Mouse (Mus musculus): ENCODE measurements around the gene Parpbp. TPM values are rescaled to one million over a fixed set of nuclear protein-coding genes. Genes with fewer than 3 reads are reported as not detected.

Gene Parpbp
- polyA plus RNA-seq, 1 experiment from 2014 or later = 12.8 TPM

DNA sequence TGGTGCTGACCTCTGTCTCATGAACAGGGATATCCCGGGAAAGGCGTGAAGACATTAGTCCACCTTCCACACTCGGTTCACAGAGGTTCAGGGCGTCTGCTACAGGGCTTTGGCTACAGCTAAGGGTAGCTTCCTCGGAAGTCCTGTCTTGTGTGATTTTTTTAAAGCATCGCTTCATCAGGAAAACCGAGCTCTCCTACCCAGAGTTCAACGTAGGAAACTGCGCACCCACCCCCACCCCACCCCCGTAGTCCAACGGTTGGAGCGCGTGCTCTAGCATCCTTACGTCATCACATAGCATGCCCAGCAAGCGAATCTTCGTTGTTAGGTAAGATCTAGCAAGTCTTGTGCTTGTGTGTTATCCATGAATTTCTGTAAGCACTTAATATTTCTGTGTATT lies 11.1 kb downstream of the Parpbp start:
- no peaks in the 10 kb centered on the region for H3K9me3 ChIP-seq (ENCODE audit: control insufficient read depth, low read length)
- H3K4me2 ChIP-seq (replicated peaks; ENCODE audit: low read depth, low read length) = no peak overlapping the region
- DNase-seq (ENCODE audit: low spot score) (no peak), ATAC-seq (ENCODE audit: low FRiP score) (no peak)
- WGBS = 98% methylated on average over 16 of the region's 16 CpGs
- no peaks in the 10 kb centered on the region for H3K36me3 ChIP-seq (ENCODE audit: control insufficient read depth, insufficient read depth, low read length)
- H3K4me3 ChIP-seq (ENCODE audit: low read depth, low read length) = no peak overlapping the region
- H3K27ac ChIP-seq (ENCODE audit: low read depth, low read length) = no peak overlapping the region
- no peaks in the 10 kb centered on the region for H3K27me3 ChIP-seq (ENCODE audit: control insufficient read depth, insufficient read depth, low read length)
- H3K9ac ChIP-seq (ENCODE audit: low read depth, low read length) = no peak overlapping the region
- H3K4me1 ChIP-seq (replicated peaks; ENCODE audit: control insufficient read depth, insufficient read depth, low read length) = no peaks in the 10 kb centered on the region

GRCm38 (mm10) chr10:88119721-88120120 lies 27.0 kb downstream of the Parpbp start:
- DNase-seq (ENCODE audit: low spot score) = no peak
- no peak for ATAC-seq (ENCODE audit: low FRiP score)

GRCm38 (mm10) chr10:88113290-88113689 lies 33.5 kb downstream of the Parpbp start:
- H3K36me3 ChIP-seq (ENCODE audit: control insufficient read depth, insufficient read depth, low read length) = no peaks in the 10 kb centered on the region
- no peaks in the 10 kb centered on the region for H3K9me3 ChIP-seq (ENCODE audit: control insufficient read depth, low read length)
- H3K4me1 ChIP-seq (replicated peaks; ENCODE audit: control insufficient read depth, insufficient read depth, low read length) = no peaks in the 10 kb centered on the region
- ATAC-seq (ENCODE audit: low FRiP score) (no peak), DNase-seq (ENCODE audit: low spot score) (no peak)
- H3K27me3 ChIP-seq (ENCODE audit: control insufficient read depth, insufficient read depth, low read length) = no peaks in the 10 kb centered on the region
- H3K27ac ChIP-seq (ENCODE audit: low read depth, low read length) = no peak overlapping the region
- no peak overlapping the region for H3K4me2 ChIP-seq (replicated peaks; ENCODE audit: low read depth, low read length)
- H3K9ac ChIP-seq (ENCODE audit: low read depth, low read length) = no peak overlapping the region
- WGBS = 88% methylated on average over 2 of the region's 2 CpGs
- H3K4me3 ChIP-seq (ENCODE audit: low read depth, low read length) = no peak overlapping the region

More at GRCm38 (mm10) chr10:88119721-88120120, 27.0 kb downstream of the Parpbp start:
- Histone ChIP-seq H3K4me3 (ENCODE audit: low read depth, low read length) (no peak overlapping the region), H3K4me1 (replicated peaks; ENCODE audit: control insufficient read depth, insufficient read depth, low read length) (no peaks in the 10 kb centered on the region), H3K27ac (ENCODE audit: low read depth, low read length) (no peak overlapping the region), H3K27me3 (ENCODE audit: control insufficient read depth, insufficient read depth, low read length) (no peaks in the 10 kb centered on the region), H3K4me2 (replicated peaks; ENCODE audit: low read depth, low read length) (no peak overlapping the region), H3K9ac (ENCODE audit: low read depth, low read length) (no peak overlapping the region), H3K9me3 (ENCODE audit: control insufficient read depth, low read length) (no peaks in the 10 kb centered on the region), H3K36me3 (ENCODE audit: control insufficient read depth, insufficient read depth, low read length) (no peaks in the 10 kb centered on the region)

- H3K9ac ChIP-seq (ENCODE audit: low read depth, low read length) = no peak overlapping the region
- H3K27ac ChIP-seq (ENCODE audit: low read depth, low read length) = no peak overlapping the region
- ATAC-seq (ENCODE audit: low FRiP score) (no peak), DNase-seq (ENCODE audit: low spot score) (no peak)
- no peaks in the 10 kb centered on the region for H3K36me3 ChIP-seq (ENCODE audit: control insufficient read depth, insufficient read depth, low read length)
- no peak overlapping the region for H3K4me3 ChIP-seq (ENCODE audit: low read depth, low read length)
- H3K4me1 ChIP-seq (replicated peaks; ENCODE audit: control insufficient read depth, insufficient read depth, low read length) = no peaks in the 10 kb centered on the region
- H3K27me3 ChIP-seq (ENCODE audit: control insufficient read depth, insufficient read depth, low read length) = no peaks in the 10 kb centered on the region
- WGBS = 93% methylated on average over 2 of the region's 2 CpGs
- no peaks in the 10 kb centered on the region for H3K9me3 ChIP-seq (ENCODE audit: control insufficient read depth, low read length)
- H3K4me2 ChIP-seq (replicated peaks; ENCODE audit: low read depth, low read length) = no peak overlapping the region
These were observed 40.6 kb downstream of the Parpbp start for GRCm38 (mm10) chr10:88106169-88106568.

GRCm38 (mm10) chr10:88090772-88091171 lies 56.0 kb downstream of the Parpbp start, which contains the start of gene Pmch:
Gene Pmch (plus strand): TSS chr10:88091072.
- WGBS = 72% methylated on average over 5 of the region's 5 CpGs
- ATAC-seq (ENCODE audit: low FRiP score) (no peak), DNase-seq (ENCODE audit: low spot score) (no peak)
- no peaks in the 10 kb centered on the region for H3K4me1 ChIP-seq (replicated peaks; ENCODE audit: control insufficient read depth, insufficient read depth, low read length)
- H3K9ac ChIP-seq (ENCODE audit: low read depth, low read length) = no peak within 1 kb of the TSS
- H3K9me3 ChIP-seq (ENCODE audit: control insufficient read depth, low read length) = no peaks in the 10 kb centered on the region
- H3K27ac ChIP-seq (ENCODE audit: low read depth, low read length) = no peak within 1 kb of the TSS
- no peak within 1 kb of the TSS for H3K4me2 ChIP-seq (replicated peaks; ENCODE audit: low read depth, low read length)
- H3K36me3 ChIP-seq (ENCODE audit: control insufficient read depth, insufficient read depth, low read length) = no peaks in the 10 kb centered on the region
- H3K4me3 ChIP-seq (ENCODE audit: low read depth, low read length) = no peak within 1 kb of the TSS
- no peaks in the 10 kb centered on the region for H3K27me3 ChIP-seq (ENCODE audit: control insufficient read depth, insufficient read depth, low read length)

DNA sequence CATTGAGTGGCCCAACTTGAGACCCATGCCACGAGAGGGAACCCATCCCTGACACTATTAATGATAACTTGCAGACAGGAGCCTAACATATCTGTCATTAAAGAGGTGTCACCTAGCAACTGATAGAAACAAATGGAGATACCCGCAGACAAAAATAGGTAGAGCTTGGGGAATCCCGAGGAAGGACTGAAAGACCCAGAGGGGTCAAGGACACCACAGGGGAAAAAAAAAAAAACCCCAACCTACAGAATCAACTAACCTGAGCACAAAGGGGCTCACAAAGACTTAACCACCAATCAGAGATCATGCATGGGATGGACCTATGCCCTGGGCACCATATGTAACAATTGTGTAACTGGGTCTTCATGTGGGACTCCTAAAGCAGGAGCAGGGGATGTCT lies 79.4 kb downstream of the Parpbp start:
- ATAC-seq (ENCODE audit: low FRiP score) (no peak), DNase-seq (ENCODE audit: low spot score) (no peak)
- no peak overlapping the region for H3K27ac ChIP-seq (ENCODE audit: low read depth, low read length)
- WGBS = 75% methylated on average over 3 of the region's 3 CpGs
- no peaks in the 10 kb centered on the region for H3K4me1 ChIP-seq (replicated peaks; ENCODE audit: control insufficient read depth, insufficient read depth, low read length)
- H3K9me3 ChIP-seq (ENCODE audit: control insufficient read depth, low read length) = no peaks in the 10 kb centered on the region
- H3K27me3 ChIP-seq (ENCODE audit: control insufficient read depth, insufficient read depth, low read length) = no peaks in the 10 kb centered on the region
- H3K9ac ChIP-seq (ENCODE audit: low read depth, low read length) = no peak overlapping the region
- H3K36me3 ChIP-seq (ENCODE audit: control insufficient read depth, insufficient read depth, low read length) = no peaks in the 10 kb centered on the region
- H3K4me3 ChIP-seq (ENCODE audit: low read depth, low read length) = no peak overlapping the region
- H3K4me2 ChIP-seq (replicated peaks; ENCODE audit: low read depth, low read length) = no peak overlapping the region

- Histone ChIP-seq H3K4me1 (replicated peaks; ENCODE audit: control insufficient read depth, insufficient read depth, low read length) (no peaks in the 10 kb centered on the region), H3K4me3 (ENCODE audit: low read depth, low read length) (no peak overlapping the region), H3K9me3 (ENCODE audit: control insufficient read depth, low read length) (no peaks in the 10 kb centered on the region), H3K4me2 (replicated peaks; ENCODE audit: low read depth, low read length) (no peak overlapping the region), H3K27me3 (ENCODE audit: control insufficient read depth, insufficient read depth, low read length) (no peaks in the 10 kb centered on the region), H3K36me3 (ENCODE audit: control insufficient read depth, insufficient read depth, low read length) (no peaks in the 10 kb centered on the region), H3K27ac (ENCODE audit: low read depth, low read length) (no peak overlapping the region), H3K9ac (ENCODE audit: low read depth, low read length) (no peak overlapping the region)
- 77% methylated on average over 2 of the region's 2 CpGs for WGBS
- DNase-seq (ENCODE audit: low spot score) (no peak), ATAC-seq (ENCODE audit: low FRiP score) (no peak)
These were observed 81.9 kb downstream of the Parpbp start for GRCm38 (mm10) chr10:88064872-88065271.

GRCm38 (mm10) chr10:88063436-88063835 lies 83.3 kb downstream of the Parpbp start:
- 69% methylated on average over 4 of the region's 4 CpGs for WGBS
- Histone ChIP-seq H3K9me3 (ENCODE audit: control insufficient read depth, low read length) (no peaks in the 10 kb centered on the region), H3K4me1 (replicated peaks; ENCODE audit: control insufficient read depth, insufficient read depth, low read length) (no peaks in the 10 kb centered on the region), H3K4me2 (replicated peaks; ENCODE audit: low read depth, low read length) (no peak overlapping the region), H3K9ac (ENCODE audit: low read depth, low read length) (no peak overlapping the region), H3K4me3 (ENCODE audit: low read depth, low read length) (no peak overlapping the region), H3K27me3 (ENCODE audit: control insufficient read depth, insufficient read depth, low read length) (no peaks in the 10 kb centered on the region), H3K27ac (ENCODE audit: low read depth, low read length) (no peak overlapping the region), H3K36me3 (ENCODE audit: control insufficient read depth, insufficient read depth, low read length) (no peaks in the 10 kb centered on the region)
- DNase-seq (ENCODE audit: low spot score) (no peak), ATAC-seq (ENCODE audit: low FRiP score) (no peak)

DNA sequence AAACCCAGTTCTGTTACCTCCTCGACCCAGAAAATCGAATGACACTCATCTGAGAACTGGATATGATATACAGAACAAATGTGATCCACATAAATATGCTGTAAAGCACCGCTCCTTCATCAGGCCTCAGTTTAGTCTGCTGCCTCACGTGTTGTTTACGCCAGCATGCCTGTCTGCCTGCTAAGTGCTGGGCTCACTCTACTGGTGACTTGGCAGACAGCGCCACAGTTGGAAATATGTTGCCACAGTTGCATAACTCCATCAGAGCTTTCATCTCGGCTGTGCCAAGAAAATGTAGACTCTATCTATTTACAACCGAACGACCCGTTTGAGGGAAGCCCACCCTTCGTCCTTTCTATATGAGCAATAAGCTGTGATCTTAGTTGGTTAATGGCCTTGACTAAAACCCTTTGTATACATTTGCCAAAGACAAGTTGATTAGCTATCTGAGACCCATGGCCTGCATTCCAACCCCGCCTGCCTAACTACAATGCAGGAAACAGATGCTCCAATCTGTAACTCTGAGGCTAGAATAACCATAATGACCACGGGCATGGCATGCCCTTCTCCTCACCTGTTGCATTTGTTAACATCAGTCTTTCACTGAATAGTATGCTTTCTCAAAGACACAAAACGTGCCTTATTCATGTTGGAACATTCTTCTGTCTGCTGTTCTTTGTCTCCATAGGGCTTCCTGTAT lies 89.6 kb downstream of the Parpbp start:
- ATAC-seq (ENCODE audit: low FRiP score) = no peak
- 88% methylated on average over 14 of the region's 14 CpGs for WGBS
- H3K4me3 ChIP-seq (ENCODE audit: low read depth, low read length) = no peak overlapping the region
- H3K4me2 ChIP-seq (replicated peaks; ENCODE audit: low read depth, low read length) = no peak overlapping the region
- H3K27me3 ChIP-seq (ENCODE audit: control insufficient read depth, insufficient read depth, low read length) = no peaks in the 10 kb centered on the region
- no peak overlapping the region for H3K27ac ChIP-seq (ENCODE audit: low read depth, low read length)
- H3K4me1 ChIP-seq (replicated peaks; ENCODE audit: control insufficient read depth, insufficient read depth, low read length) = no peaks in the 10 kb centered on the region
- H3K9me3 ChIP-seq (ENCODE audit: control insufficient read depth, low read length) = no peaks in the 10 kb centered on the region
- DNase-seq (ENCODE audit: low spot score) = no peak
- H3K9ac ChIP-seq (ENCODE audit: low read depth, low read length) = no peak overlapping the region
- no peaks in the 10 kb centered on the region for H3K36me3 ChIP-seq (ENCODE audit: control insufficient read depth, insufficient read depth, low read length)

Measured in hindbrain, embryonic 11.5 days (tissue).